Mouse (Mus musculus) cerebellum, postnatal 14 days (tissue): ENCODE results near the gene Sectm1b.

ENCODE experiments used
- DNase-seq, 2 experiments: peaks; one replicate each; pipeline ENCODE4 v3.0.0; 2021; ENCODE audit warnings: mixed read lengths in 2 of 2

Gene Sectm1b

DNA sequence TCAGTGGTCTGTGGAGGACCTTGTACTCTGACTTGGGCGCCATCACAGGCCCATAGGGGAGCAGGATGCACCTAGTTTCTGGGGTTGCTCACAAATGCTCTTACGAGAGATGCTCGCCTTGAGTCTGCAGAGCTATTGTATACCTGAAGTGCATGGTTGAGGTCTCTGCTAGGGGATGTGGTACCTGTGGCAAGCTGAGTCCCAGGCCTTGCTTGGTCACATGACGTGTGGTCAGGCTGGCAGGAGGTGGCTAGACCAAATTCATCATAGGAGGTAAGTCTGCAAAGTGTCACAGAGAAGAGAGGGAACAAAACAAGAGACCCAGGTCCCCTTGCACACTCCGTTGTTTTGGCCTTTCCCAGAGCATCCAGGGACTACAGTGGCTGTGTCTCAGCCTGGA is 43.9 kb downstream of the Sectm1b start:
- no peak for DNase-seq

DNA sequence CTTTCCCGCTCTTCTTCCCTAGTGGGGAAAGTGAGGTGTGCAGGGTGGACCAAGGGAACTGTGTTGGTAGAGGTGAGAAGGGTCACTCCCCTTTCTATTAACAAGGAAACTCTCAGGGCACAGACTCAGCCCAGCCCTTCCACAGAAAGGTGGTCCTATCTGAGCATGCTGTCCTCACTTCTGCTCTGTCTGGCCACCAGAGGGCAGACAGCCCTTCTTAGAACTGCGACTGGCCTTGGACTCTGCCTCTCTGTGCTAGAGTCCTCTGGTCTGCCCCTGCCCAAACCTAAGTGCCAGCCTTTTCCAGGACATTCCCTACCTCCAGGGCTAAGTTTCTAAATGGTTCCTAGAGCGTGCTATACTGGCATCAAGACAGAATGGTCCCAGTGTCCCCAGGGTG is 45.7 kb downstream of the Sectm1b start:
- peak; percentile 76 to 85 for DNase-seq

DNA sequence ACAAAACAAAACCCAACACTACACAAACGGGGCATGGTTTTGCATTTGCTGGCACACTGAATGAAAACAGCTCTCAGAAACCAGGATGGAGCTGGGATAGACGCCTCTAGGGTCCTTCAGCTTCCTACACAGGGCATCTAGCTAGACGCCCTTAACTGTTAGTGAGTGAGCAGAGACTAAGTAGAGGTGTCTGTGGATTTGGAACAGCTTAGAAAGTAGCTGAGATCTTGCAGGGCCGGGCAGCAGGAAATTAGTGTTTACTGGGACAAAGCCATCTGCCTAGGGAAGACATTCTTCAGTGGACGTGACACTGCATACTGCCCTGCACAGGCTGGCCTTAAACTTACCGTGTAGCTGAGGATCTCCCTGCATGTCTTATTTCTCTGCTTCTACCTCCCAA is 47.9 kb downstream of the Sectm1b start:
- peak in 1 of 2 experiments; percentile 15 for DNase-seq

DNA sequence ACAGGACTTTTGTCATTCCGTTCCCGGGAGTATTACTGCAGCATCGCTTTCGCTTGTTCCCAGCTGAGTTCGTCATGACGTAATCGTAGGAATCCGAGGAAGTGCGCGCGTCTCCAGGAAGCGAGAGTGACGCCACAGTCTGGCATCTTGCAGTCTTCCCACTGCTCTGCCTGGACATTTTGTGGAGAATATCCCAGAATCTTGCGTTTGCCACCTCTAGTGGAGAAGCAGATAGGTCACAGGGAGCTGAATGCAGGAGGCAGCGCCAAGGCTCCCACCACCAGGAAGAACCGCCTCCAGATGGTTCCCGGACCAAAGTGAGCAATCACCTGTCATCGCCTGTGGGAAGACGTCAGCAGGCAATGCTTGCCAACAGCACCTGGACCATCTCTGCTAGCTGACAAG is 48.5 kb downstream of the Sectm1b start:
- DNase-seq = peak; percentile 78

DNA sequence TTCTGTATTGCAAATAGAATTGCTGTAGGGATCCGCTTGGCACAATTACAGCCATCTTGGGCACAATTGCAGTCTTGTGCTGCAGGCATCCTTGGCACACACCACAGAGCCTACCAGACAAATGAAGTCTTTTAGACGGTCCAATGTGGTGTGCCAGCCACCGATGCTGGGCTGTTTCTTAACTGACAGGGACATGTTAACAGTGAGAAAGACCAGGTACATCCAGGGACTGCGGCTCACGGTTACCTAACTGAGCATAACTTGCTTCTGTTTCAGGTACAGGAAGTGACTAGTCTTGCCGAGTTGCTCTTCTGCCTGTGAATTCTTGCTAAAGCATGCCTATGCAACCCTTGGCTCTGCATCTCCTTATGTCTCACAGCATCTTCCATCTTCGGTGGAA is 49.7 kb downstream of the Sectm1b start:
- peak; percentile 18 to 20 for DNase-seq

DNA sequence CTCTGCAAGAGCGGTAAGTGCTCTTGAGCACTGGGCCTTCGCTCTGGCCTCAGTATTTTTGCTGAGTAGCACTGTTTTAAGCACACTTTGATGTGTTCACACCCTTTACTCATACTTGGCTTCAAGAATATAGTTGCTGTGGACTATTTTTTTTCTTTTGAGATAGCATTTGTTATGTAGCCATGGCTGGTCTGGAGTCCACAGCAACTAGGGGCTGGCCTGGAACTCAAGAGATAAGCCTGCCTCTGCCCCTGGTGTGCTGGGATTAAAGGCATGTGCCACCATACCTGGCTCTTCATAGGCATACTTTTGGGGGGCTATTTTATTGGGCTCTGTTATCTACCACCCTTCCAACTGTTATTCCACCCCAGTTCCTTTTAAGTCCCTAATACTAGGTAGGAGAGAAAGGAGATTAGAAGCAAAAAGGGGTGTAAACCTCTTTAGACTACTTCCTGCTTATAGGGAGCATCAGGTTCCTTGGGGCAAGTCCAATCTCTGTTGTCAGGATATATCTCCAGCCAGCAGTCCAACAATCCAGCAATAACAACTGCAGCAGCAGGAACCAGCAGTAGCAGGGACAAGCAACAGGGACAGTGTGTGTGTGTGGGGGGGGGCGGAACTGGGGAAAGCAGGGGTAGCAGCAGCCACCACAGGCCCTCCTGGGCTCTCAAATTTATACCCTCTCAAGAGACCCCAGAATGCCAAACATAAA is 53.2 kb downstream of the Sectm1b start:
- DNase-seq = no peak

DNA sequence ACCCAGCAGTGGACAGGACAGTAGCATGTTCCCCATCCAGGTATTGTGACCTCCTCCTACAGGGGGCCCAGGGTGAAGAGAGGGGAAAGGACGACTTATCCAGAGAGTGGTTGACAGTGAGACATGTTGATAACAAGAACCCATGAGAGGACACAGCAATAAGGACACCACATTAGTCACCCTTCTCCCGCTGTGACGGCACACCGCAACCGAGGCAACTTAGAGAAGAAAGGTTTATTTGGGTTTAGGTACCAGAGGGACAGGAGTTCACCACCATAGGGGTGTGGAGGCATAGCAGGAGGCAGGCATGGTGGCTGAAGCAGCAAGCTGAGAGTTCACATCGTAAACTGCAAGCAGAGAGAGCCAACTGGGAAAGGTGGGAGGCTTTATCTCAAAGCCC is 57.2 kb downstream of the Sectm1b start:
- DNase-seq = no peak

DNA sequence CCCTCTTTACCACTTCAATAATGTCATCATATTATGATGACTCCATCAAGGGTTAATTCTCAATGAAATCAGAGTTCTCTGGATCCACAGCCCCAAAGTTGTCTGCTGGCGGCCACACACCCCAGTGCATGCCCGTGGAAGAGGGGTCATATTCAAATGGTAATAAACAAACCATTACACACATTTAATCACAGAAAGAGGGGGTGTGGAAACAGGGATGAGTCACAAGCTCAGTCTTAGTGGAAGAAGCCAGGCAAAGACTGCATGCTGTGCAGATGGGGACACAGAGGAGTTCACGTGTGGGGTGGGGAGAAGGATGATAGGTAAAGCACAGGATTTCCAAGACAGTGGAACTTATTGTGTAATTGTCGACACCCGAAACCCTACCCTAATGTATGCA is 59.1 kb downstream of the Sectm1b start:
- DNase-seq = no peak
